Mouse (Mus musculus) liver, postnatal 0 days (tissue): Measurements from ENCODE around the gene Depp1.

Experiments used
- CTCF ChIP-seq: sonication (generic); IDR thresholded peaks from 2 replicates; pipeline ENCODE4 v1.5.1; 2016; ENCODE audit warnings: antibody characterized with exemption, low read depth
- EP300 ChIP-seq: IDR thresholded peaks from 2 replicates; pipeline ENCODE4 v1.6.1; 2016; ENCODE audit warnings: antibody characterized with exemption, low read depth, mild to moderate bottlenecking

DNA sequence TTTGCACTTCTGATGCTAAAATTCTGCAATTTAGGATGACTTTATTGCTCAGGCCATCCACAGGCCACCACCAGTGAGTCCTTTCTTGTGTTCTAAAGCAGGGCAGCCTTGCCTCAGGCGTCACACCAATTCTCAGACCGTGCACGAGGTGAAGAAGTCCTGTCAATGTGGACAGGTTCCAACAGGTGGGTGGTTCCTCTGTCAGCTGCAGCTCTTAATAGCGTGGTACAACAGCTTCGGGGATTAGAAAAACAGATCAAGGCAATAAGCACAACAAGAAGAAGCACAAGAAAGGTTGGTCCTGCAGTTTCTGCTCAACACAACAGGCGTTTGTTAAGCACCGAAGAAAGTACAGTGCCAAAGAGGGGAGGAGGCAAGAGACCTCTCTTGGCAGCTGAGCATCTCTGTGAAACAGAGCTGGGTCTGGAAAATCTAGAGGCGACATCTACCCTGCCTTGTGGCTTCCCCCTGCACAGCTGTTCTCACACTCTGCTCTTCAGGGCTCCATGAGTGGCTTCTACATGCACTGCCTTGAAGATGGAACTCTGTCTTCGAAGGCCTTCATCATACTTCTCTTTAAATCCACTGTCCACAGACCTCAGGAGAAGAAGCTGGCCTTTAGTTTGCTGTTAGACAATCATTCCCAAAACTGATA, 13.7 kb upstream of the Depp1 start:
- TF ChIP-seq CTCF (no peak), EP300 (no peak)
